Mouse (Mus musculus) skeletal muscle tissue, adult 2 months (tissue): ENCODE data around the gene Tceal1.

Experiments
- DNase-seq: peaks from one replicate; pipeline ENCODE4 v3.0.0-alpha.2; 2012; ENCODE audit warnings: low read depth, low spot score

Tceal1 gene

GRCm38 (mm10) chrX:136749329-136749728 is 41.5 kb downstream of the Tceal1 start:
- DNase-seq, result no peak

- no peak for DNase-seq
These were observed 47.7 kb downstream of the Tceal1 start for GRCm38 (mm10) chrX:136755464-136755863.
